Comparison of ENCODE assay signal across 9 mouse cellular contexts in the genomic region with DNA sequence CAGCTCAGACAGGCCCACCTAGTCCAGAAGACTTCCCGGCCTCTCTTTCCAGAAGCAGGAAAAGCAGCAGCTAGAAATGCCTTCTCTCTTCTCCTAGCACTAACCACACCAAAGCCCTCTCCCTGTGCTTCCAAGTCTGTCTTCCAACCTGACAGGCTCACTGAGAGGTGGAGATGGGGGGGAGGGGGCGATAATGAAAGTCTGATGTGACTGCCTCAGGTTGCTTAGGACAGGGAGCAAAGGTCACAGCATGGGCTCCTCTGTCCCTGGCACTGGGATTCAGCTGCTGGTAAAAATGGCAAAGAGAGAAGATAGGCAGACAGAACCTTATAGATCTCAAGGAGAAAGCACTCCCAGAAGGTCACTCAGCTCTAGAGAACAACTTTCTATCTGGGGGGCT.
A peak's percentile ranks its signal among the peaks of the same experiment; 100 is the strongest.
DNase-seq lines count a peak whose midpoint lies in the region; ATAC-seq lines count a peak whose summit lies in the region.
"Had no signal": no experiment of that assay in that cellular context is flagged by ENCODE, and none has a peak within 500 bp of the region (broad histone marks: within the 10 kb centered on the region; RNA-seq: fewer than 3 reads in every experiment).

No protein-coding gene starts in this region.

- peak overlapping the region; percentile 93 for H3K27ac ChIP-seq in lung, embryonic 16.5 days (ENCODE audit: low read length)
- peak overlapping the region; percentile 92 for H3K27ac ChIP-seq in embryonic facial prominence, embryonic 14.5 days (replicated peaks; ENCODE audit: low read depth, low read length)
- peak overlapping the region; percentile 87 for H3K27ac ChIP-seq in intestine, embryonic 14.5 days (ENCODE audit: low read depth)
- H3K27ac ChIP-seq in stomach, embryonic 15.5 days = peak overlapping the region; percentile 91
- H3K27ac ChIP-seq: liver, embryonic 13.5 days had no signal

- H3K9ac ChIP-seq in lung, embryonic 16.5 days (ENCODE audit: low read length) = no peak overlapping the region
- H3K9ac ChIP-seq in embryonic facial prominence, embryonic 14.5 days (ENCODE audit: low read depth, low read length) = peak overlapping the region; percentile 41; the same call in 1 of the 2 replicates
- H3K9ac ChIP-seq in intestine, embryonic 14.5 days (ENCODE audit: low read length) = no peak overlapping the region
- no peak overlapping the region for H3K9ac ChIP-seq in stomach, embryonic 15.5 days
- H3K9ac ChIP-seq: liver, embryonic 13.5 days had no signal

- WGBS in lung, embryonic 16.5 days = 40% methylated on average over 2 of the region's 2 CpGs
- 15% methylated on average over 2 of the region's 2 CpGs for WGBS in embryonic facial prominence, embryonic 14.5 days
- WGBS in intestine, embryonic 14.5 days = 22% methylated on average over 2 of the region's 2 CpGs
- WGBS in stomach, embryonic 15.5 days = 33% methylated on average over 2 of the region's 2 CpGs

- no peaks in the 10 kb centered on the region for H3K27me3 ChIP-seq in lung, embryonic 16.5 days (ENCODE audit: control insufficient read depth, insufficient read depth, low read depth, low read length)
- H3K27me3 ChIP-seq in embryonic facial prominence, embryonic 14.5 days (replicated peaks; ENCODE audit: control insufficient read depth, insufficient read depth, low read length) = no peaks in the 10 kb centered on the region
- no peaks in the 10 kb centered on the region for H3K27me3 ChIP-seq in intestine, embryonic 14.5 days (replicated peaks; ENCODE audit: control insufficient read depth, insufficient read depth, low read length)
- no peaks in the 10 kb centered on the region for H3K27me3 ChIP-seq in stomach, embryonic 15.5 days (replicated peaks)
- H3K27me3 ChIP-seq: liver, embryonic 13.5 days had no signal

- DNase-seq in lung, adult 18-20 months = no peak
- DNase-seq in embryonic facial prominence, embryonic 14.5 days (ENCODE audit: low spot score) = no peak
- no peak for DNase-seq in intestine, embryonic 14.5 days (ENCODE audit: low spot score)
- no peak for DNase-seq in gastrocnemius, postnatal 36 days
- DNase-seq in thymus, postnatal 10 days (ENCODE audit: low spot score in 2 of 2) = no peak
- DNase-seq: cerebellum, adult 9-10 months; liver, embryonic 13.5 days had no signal

- no peak overlapping the region for H3K4me2 ChIP-seq in lung, embryonic 16.5 days (ENCODE audit: low read depth, low read length)
- peak overlapping the region; percentile 46; the same call in 1 of the 2 replicates for H3K4me2 ChIP-seq in embryonic facial prominence, embryonic 14.5 days (ENCODE audit: low read depth, low read length)
- H3K4me2 ChIP-seq in intestine, embryonic 14.5 days (ENCODE audit: low read length) = peak overlapping the region; percentile 52; the same call in 1 of the 2 replicates
- H3K4me2 ChIP-seq in stomach, embryonic 15.5 days = no peak overlapping the region; the same call in 1 of the 2 replicates
- H3K4me2 ChIP-seq: liver, embryonic 13.5 days had no signal

- no peaks in the 10 kb centered on the region for H3K9me3 ChIP-seq in lung, embryonic 16.5 days (ENCODE audit: control insufficient read depth, low read length)
- no peaks in the 10 kb centered on the region for H3K9me3 ChIP-seq in embryonic facial prominence, embryonic 14.5 days (ENCODE audit: control insufficient read depth, low read length)
- no peaks in the 10 kb centered on the region for H3K9me3 ChIP-seq in intestine, embryonic 14.5 days (ENCODE audit: control insufficient read depth, low read length)
- no peaks in the 10 kb centered on the region for H3K9me3 ChIP-seq in stomach, embryonic 15.5 days
- H3K9me3 ChIP-seq: liver, embryonic 13.5 days had no signal

- intact Hi-C loops in gastrocnemius, postnatal 36 days (cut with DNase I) = no loop called here

- peaks cover 32% of the 10 kb centered on the region for H3K4me1 ChIP-seq in lung, embryonic 16.5 days (replicated peaks; ENCODE audit: control insufficient read depth, insufficient read depth, low read length)
- H3K4me1 ChIP-seq in embryonic facial prominence, embryonic 14.5 days (ENCODE audit: control insufficient read depth, insufficient read depth, low read length) = peaks cover 48% of the 10 kb centered on the region
- peaks cover 44% of the 10 kb centered on the region for H3K4me1 ChIP-seq in intestine, embryonic 14.5 days (replicated peaks; ENCODE audit: control insufficient read depth, insufficient read depth, low read length)
- H3K4me1 ChIP-seq in stomach, embryonic 15.5 days = peaks cover 39% of the 10 kb centered on the region

- H3K36me3 ChIP-seq in lung, embryonic 16.5 days (ENCODE audit: control insufficient read depth, insufficient read depth, low read length) = no peaks in the 10 kb centered on the region
- 0 out of 2 replicates have a peak, but pooled peaks cover under 1% of the 10 kb centered on the region for H3K36me3 ChIP-seq in embryonic facial prominence, embryonic 14.5 days (ENCODE audit: control insufficient read depth, insufficient read depth, low read length)
- no peaks in the 10 kb centered on the region for H3K36me3 ChIP-seq in intestine, embryonic 14.5 days (ENCODE audit: control insufficient read depth, insufficient read depth, low read length)
- no peaks in the 10 kb centered on the region for H3K36me3 ChIP-seq in stomach, embryonic 15.5 days
- H3K36me3 ChIP-seq: liver, embryonic 13.5 days had no signal

- H3K4me3 ChIP-seq in lung, embryonic 16.5 days (ENCODE audit: low read length) = no peak overlapping the region
- no peak overlapping the region for H3K4me3 ChIP-seq in embryonic facial prominence, embryonic 14.5 days (ENCODE audit: low read depth, low read length)
- H3K4me3 ChIP-seq in intestine, embryonic 14.5 days (ENCODE audit: low read depth, low read length) = no peak overlapping the region
- H3K4me3 ChIP-seq in stomach, embryonic 15.5 days (replicated peaks) = no peak overlapping the region
- H3K4me3 ChIP-seq: liver, embryonic 13.5 days had no signal

- ATAC-seq in lung, embryonic 16.5 days (ENCODE audit: low read depth) = no peak
- ATAC-seq in embryonic facial prominence, embryonic 14.5 days (ENCODE audit: low read depth) = no peak
- no peak for ATAC-seq in intestine, embryonic 14.5 days (replicated peaks; ENCODE audit: low FRiP score, low TSS enrichment, low read depth)
- ATAC-seq in stomach, embryonic 15.5 days (ENCODE audit: insufficient read depth, low FRiP score, low read depth) = no peak

Comparison
In these comparisons a context has a peak if more than half of its experiments do, and no peak if none do; other contexts are left out.
1. H3K4me2 ChIP-seq: peak in embryonic facial prominence, embryonic 14.5 days (single experiment) and intestine, embryonic 14.5 days (single experiment); none in lung, embryonic 16.5 days (single experiment) and stomach, embryonic 15.5 days (single experiment).
2. Peak in every context shown above with its lines, with median percentiles within 50 percentile points of each other: H3K27ac ChIP-seq.